Mouse (Mus musculus) embryonic fibroblast, embryonic 13.5 days (primary cell): ENCODE results near the gene Abca1.

Source experiments
- CTCF ChIP-seq: IDR thresholded peaks from 2 replicates; pipeline ENCODE4 v1.5.1; 2011; ENCODE audit warnings: mild to moderate bottlenecking, control low read depth, low read length, moderate library complexity, borderline replicate concordance; ENCODE audit not compliant: insufficient read depth
- POLR2A ChIP-seq: IDR thresholded peaks from 2 replicates; pipeline ENCODE4 v1.6.1; 2011; ENCODE audit warnings: low read depth, mild to moderate bottlenecking, control low read depth, low read length, moderate library complexity

- no peak for TF ChIP-seq CTCF
- TF ChIP-seq POLR2A, result no peak
These were observed 150.5 kb downstream of the Abca1 start for GRCm38 (mm10) chr4:53009183-53009582.
